Mouse (Mus musculus): ENCODE measurements around the gene Cenpt. TPM values are rescaled to one million over a fixed set of nuclear protein-coding genes. Genes with fewer than 3 reads are reported as not detected.
A peak's percentile ranks its signal among the peaks of the same experiment; 100 is the strongest.

Gene Cenpt
- total RNA-seq (2021): 1 to 10 TPM; 3.2 to 4.2 TPM
- long read RNA-seq, experiment 1, transcript Cenpt-201 (13 exons, 1,814 nt): major isoform, 5 of 12 reads
- long read RNA-seq, experiment 1, partial matches to known transcripts: 0 of 12 reads
- long read RNA-seq, experiment 1, other reads (novel, unspliced or antisense): 7 of 12 reads
- long read RNA-seq, experiment 2, partial matches to known transcripts: 0 of 7 reads
- long read RNA-seq, experiment 2, other reads (novel, unspliced or antisense): 4 of 7 reads

DNA sequence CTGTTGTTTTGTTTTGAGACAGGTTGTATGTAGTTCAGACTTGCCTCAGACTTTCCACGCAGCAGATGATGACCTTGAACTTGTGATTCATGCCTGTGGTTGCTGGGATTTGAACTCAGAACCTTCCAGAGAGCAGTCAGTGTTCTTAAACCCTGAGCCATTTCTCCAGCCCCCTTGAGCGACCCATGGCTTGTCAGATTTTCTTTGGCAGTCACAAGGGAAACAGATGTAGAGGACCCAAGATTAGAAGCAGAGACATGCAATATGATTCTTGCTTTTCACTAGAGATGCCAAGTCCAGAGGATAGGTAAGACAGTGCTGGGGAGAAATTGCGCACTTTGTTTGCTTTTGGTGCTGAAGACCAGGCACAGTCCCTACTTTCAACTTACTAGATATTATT lies at the start of gene Cenpt:
TSS of gene Cenpt (minus strand) at position 101 of the 400 bp plus-strand sequence.
- intact Hi-C loops (cut with DNase I): no loop called here
- DNase-seq: no peak

DNA sequence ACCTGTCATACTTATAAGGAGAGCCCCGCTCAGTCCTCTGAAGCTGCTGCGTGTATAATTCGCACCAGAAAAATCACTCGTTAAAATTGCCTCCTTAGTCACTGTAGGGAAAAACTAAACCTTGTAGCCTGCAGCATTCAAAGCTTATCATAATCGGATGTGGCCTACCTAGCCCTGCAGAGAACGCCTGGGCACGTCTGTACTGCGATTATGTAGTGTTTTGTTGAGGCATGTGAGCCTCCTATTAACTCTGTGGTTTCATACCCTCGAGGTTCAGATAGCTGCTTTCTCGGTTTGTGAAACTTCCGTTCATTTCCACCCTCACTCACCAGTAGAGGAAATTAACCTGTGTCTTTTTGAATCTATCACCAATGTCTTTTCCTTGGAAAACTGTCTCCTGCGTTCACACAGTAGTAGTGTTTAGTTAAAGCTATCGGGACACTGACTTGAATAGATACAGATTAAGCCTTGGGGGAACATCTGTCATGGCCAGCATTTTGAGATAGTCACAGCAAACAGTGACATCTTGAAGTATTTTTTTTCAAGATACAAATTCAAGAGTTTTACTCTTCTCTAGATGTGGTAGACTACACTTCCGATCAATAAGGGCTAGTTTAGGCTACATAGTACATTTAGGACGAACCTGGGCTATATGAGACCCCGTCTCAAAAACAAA lies 48.0 kb upstream of the Cenpt start:
- intact Hi-C loops (cut with DNase I): loop anchor here (2.0 kb wide), 2 partner anchors 46 to 110 kb away; partner anchors contain the start of genes Ddx28 and Thap11

DNA sequence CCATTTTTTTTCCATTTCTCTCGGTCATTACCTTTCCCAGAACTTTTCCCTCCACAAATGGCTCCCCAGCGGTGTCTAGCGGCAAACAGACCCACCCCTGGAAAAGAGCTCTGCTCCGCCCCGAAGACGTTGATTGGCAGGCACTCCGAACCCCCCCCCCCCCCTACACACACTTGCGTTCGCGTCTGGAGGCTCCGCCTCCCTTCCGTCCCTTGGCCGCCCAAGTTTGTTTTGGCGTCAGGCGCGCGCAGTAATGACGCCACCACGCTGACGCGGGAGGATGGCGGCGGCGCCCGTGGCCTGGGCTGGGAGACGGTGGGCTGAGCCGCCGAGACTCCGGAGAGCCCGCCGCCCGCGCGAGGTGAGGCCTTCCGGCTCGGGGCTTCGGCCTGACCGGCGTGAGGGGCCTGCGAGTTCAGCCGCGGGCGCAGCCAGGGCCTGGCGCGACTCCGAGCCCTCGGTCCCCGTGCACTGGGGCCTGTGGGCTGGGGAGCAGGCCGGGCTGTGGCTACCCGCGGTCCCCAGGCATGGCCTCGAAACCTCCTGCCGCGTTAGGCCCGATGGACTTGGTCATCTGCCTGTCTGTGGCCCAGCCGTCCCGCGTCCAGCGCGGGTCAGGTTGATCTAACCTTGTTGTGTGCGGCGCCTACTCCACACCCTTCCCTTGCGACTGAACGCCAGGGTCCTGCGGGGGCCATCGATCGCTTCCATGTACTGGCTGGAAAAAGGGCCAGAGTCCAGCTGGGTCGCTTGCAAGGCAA lies 47.3 kb upstream of the Cenpt start, which contains the start of gene Pskh1:
TSS of gene Pskh1 (plus strand) at position 262 of the 761 bp plus-strand sequence.
- intact Hi-C loops (cut with DNase I): loop anchor here (2.0 kb wide), 2 partner anchors 46 to 110 kb away; partner anchors contain the start of genes Ddx28 and Thap11
- DNase-seq: peak; percentile 95 to 97

More for the DNA sequence above, 48.0 kb upstream of the Cenpt start:
- no peak for DNase-seq

DNA sequence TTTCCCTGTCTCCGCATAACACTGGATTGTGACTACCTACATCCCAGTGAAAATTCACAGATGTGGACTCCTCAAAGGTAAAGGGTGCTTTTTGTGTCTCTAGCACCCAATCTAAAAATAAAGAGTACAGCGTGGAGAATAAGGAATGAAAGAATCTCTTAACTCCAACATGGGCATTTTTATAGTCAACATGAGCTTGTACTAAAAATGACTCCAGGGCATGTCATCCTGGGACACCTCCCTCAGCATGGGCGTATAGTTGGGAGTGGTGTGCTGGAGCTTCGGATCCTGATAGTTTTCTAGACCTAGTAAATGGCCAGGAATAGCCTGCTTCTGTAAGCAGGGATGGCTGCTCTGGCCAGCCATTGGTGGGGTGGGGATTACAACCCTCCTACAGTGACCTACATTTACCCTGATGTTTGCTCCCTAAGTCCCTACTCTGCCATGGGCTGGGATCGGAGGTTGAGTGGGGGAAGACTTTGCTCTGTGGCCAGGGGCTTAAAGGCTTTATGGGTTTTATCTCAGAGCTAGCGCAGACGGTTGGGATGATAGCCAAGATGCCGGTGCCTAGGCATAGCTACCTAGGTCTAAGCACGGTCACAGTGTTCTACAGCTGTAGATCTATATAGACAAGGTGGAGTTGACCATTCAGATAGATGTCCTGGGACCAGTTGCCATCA lies 44.9 kb upstream of the Cenpt start:
- no peak for DNase-seq
- intact Hi-C loops (cut with DNase I): no loop called here

DNA sequence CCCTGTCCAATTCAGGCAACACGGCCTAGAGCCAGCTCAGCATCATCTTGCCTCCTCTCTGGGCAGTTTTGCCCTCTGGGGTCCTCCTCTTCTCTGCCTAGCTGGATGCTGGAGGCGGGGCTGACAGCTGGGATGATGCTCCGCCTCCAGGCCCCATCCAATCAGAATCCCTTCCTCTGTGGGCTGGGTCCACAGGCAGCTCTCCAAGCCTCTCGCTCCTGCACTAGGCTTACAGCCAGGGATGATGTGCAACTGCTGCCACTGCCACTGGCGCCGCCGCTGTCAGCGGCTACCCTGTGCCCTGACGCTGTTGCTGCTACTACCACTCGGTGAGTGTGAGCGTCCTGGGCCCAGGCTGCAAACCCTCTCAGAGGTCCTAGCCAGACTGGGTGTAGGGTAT lies 40.3 kb upstream of the Cenpt start, which contains the start of gene Nrn1l:
TSS of gene Nrn1l (plus strand) at position 229 of the 400 bp plus-strand sequence.
- intact Hi-C loops (cut with DNase I): loop anchor here (5.0 kb wide), 1 partner anchor 36 kb away; the partner anchor contains the start of gene Thap11
- DNase-seq: peak; percentile 69 to 84

DNA sequence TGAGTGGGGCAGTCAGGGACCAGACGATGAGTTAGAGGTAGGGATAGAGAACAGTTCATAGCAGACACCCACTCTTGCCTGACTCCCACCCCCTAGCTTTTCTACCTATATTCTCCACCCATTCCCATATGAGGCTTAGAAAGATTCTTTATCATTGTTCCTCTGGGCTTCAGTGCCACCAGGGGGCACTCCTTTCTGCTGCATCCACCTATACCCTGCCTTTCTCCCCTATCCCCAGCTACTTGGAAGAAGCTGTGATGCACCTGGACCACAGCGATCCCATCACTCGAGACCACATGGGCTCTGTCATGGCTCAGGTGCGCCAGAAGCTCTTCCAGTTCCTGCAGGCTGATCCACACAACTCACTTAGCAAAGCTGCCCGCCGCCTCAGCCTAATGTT lies 39.4 kb upstream of the Cenpt start:
- intact Hi-C loops (cut with DNase I): loop anchor here (5.0 kb wide), 1 partner anchor 35 kb away; the partner anchor contains the start of gene Thap11
- DNase-seq: no peak

DNA sequence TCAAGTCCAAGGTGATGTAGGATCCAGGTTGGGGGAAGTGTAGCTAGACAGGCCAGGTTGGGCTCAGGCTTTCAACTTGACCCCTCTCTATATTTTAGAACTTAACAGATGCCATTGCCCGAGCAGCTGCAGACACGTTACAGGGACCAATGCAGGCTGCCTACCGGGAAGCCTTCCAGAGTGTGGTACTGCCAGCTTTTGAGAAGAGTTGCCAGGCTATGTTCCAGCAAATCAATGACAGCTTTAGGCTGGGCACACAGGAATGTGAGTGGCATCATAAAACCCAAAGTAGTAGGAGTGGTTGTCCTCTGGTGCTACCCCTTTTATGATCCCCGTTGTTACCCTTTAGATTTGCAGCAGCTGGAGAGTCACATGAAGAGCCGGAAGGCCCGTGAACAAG lies 37.8 kb upstream of the Cenpt start:
- intact Hi-C loops (cut with DNase I): loop anchor here (5.0 kb wide), 1 partner anchor 34 kb away; the partner anchor contains the start of gene Thap11
- peak; percentile 26 to 32 for DNase-seq

DNA sequence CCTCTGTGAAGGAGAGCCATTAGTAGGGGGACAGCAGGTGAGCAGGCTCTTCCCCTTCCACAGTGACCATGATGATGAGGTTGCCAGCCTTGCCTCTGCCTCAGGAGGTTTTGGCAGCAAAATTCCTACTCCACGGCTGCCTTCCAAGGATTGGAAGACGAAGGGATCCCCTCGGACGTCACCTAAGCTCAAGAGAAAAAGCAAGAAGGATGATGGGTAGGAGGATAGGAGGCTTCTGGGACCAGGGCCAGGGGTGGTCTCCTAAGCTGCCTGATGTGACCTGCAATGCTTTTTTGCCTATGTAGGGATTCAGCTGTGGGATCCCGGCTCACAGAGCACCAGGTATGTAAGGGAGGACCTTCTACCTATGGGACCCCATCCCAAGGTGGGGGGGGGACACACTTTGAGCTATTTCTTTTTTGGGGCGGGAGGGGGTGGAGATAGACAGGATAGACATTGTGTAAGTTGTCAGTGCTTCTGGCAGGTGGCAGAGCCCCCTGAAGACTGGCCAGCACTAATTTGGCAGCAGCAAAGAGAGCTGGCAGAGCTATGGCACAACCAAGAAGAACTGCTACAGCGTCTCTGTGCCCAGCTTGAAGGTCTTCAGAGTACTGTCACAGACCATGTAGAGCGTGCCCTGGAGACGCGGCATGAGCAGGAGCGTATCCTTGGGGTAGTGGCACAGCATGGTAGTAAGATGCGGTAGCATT lies 36.8 kb upstream of the Cenpt start:
- intact Hi-C loops (cut with DNase I): loop anchor here (5.0 kb wide), 1 partner anchor 33 kb away; the partner anchor contains the start of gene Thap11
- no peak for DNase-seq

DNA sequence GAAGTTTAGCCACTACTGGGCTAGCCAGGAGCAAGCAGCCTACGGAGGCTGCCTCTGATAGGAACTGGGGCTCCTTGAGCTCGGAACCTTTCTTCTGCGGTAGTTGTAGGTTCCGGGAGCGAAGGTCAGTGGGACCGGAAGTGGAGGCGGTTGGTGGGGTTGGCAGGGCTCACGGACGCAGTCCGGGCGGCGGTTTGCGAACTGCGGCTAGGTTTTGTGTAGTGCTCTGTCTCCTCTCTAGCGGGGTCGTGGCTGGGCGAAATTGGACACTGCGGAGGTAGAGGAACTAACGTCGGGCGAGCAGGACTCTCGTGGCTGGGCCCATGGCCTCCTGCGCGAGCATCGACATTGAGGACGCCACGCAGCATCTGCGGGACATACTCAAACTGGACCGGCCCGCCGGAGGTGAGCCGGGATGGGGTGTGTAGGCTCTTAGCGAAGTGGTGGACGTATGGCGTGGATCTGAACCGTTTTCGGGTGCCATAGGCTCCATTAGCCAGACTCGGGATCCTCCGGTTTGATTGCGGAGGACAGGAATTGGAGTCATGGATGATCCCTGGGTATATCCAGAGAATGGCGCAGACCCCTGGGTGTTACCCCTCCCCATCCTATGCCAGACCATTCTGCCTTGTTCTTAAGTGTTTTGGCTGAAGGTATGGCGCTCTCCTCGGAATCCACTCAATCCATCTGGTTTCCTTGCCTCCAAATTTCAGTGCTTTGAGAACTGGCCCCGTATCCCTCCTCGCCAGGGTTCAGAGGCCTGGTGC lies 27.9 kb upstream of the Cenpt start, which contains the start of gene Edc4:
TSS of gene Edc4 (plus strand) at position 128 of the 767 bp plus-strand sequence.
- peak; percentile 85 to 93 for DNase-seq
- intact Hi-C loops (cut with DNase I): no loop called here

DNA sequence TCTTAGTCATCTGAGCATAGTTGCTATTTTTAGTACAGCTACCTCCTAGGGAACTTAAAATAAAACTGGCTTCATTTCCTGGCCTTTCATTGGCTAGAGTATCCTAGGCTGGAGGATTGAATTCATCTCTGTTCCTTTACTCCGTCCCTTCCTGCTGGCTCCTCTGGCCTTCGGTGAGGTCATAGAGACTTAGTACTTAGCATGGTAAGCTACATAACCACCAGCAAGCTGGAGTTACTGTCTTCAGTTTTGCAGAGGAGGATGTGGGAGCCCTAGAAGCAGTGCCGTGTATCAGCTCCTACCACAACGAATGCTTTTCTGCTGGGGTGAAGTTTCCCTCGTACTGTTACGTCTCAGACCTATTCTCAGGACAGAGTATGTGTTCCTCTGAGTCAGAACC lies 21.2 kb upstream of the Cenpt start:
- intact Hi-C loops (cut with DNase I): no loop called here
- peak; percentile 30 to 44 for DNase-seq

DNA sequence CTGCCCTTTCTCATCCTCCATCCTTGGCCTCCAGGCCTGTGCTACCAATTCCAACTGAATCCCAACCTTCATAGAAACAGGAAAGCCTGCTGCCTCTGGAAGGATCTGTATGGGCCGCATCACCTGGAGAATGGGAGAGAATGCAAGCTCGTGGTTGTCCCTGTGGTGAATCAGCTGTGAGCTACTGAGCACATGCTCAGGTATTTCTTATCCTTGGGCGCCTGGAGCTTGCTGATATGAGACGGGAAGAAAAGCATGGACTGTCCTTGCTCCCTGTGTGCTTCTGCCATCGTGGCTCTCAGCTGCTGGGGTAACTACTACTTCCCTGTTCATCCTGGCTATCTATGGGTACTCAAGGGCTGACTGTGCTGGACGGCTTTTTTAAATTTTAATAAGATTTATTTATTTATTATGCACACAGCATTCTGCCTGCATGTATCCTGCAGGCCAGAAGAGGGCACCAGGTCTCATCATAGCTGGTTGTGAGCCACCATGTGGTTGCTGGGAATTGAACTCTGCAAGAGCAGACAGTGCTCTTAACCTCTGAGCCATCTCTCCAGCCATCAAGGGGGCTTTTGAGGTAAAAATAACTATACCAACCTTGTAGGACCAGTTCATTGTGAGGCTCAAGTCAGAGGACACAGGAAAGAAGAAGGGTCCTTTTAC lies 13.4 kb upstream of the Cenpt start:
- intact Hi-C loops (cut with DNase I): no loop called here

DNA sequence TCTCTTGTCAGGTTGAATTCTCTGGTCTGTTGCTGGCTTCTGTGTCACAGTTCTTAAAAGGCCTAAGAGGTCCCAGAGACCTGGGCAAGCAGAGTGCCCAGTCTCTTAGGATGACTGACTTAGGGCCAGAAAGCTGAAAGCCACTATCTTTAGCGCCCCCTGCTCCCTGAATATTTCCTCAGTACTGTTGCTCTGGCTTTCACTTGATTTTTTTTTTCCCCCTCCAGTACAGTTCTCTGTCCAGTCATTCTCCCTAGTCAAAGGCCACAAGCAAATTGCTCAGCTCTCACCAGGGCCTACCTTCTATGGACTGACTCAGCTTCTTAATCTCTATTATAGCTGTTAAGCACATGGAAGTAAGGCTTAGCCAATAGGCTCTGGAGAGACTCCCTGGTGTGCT lies 8.9 kb upstream of the Cenpt start:
- intact Hi-C loops (cut with DNase I): no loop called here
- no peak for DNase-seq

More for the DNA sequence above, 13.4 kb upstream of the Cenpt start:
- no peak for DNase-seq

DNA sequence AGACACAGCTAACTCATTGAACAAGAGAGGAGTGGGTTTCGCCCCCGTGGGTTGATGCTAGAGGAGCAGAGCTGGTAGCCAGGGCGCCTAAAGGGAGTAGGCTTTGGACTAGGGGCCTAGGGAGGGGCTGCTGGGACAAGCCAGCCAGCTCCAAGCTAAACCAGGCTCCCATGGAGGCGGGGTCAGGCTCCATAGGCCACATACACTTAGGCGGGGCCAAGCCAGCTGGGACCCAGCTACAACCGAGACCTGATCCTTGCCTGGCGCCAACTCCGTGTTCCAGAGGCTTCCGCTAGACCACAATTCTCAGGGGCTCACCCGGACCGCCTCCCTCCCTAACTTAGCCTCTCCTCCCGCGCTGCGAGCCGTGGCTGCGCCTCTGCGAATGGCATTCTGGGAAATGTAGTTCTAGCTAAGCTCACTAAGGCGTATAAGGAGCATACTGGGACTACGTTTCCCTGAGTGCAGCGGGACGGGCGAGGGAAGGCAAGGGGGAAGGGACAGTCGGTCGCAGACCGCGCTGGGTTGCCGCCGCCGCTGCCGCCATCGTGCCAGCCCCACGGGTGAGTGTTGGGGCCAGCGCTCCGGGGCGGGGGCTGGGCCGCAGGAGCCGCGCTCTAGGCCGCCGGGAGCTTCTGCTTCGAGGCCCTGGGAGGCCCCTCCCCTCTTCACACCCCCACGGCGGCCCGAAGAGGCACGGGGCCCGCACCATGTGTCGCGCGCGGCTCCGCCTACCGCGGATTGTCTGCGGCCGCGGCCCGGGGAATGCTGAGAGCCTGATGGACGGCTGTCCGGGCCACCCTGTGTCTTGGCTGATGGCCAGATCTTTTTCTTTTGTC lies 7.3 kb upstream of the Cenpt start, which contains the start of gene Nutf2:
TSS of gene Nutf2 (plus strand) at position 438 of the 839 bp plus-strand sequence.
- intact Hi-C loops (cut with DNase I): no loop called here
- peak; percentile 93 to 94 for DNase-seq

DNA sequence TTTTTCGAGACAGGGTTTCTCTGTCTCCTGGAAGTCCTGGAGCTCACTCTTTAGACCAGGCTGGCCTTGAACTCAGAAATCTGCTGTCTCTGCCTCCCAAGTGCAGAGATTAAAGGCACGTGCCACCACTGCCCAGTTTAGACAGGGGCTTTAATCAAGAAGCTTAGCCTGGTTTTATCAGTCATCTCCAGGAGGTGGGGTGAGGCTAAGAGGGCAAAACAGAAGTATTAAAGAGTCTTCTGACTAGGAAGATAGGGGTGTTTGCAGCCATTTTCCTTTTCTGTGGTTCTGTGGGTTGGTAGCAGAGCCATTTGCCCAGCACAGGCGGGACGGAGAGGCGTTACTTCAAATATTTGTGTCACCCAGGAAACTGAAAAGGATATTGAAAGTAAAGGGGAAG lies 6.2 kb upstream of the Cenpt start:
- intact Hi-C loops (cut with DNase I): loop anchor here (5.0 kb wide), 1 partner anchor 33 kb away; the partner anchor contains the start of gene Nrn1l
- no peak for DNase-seq

DNA sequence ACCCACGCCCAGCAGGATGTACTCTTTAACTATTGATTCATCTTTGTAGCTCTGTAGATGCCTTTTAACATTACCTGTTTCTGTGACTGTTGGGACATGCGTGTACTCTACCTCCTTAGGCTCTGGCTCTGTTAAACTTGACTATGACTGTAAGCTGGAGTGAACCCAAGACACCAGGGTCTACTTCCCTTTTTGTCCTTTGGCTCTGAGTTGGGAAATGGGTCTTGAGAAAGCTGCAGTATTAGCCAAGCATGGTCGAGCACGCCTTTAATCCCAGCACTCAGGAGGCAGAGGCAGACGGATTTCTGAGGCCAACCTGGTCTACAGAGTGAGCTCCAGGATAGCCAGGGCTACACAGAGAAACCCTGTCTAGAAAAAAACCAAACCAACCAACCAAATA lies 5.4 kb upstream of the Cenpt start:
- no peak for DNase-seq
- intact Hi-C loops (cut with DNase I): loop anchor here (5.0 kb wide), 1 partner anchor 34 kb away; the partner anchor contains the start of gene Nrn1l

DNA sequence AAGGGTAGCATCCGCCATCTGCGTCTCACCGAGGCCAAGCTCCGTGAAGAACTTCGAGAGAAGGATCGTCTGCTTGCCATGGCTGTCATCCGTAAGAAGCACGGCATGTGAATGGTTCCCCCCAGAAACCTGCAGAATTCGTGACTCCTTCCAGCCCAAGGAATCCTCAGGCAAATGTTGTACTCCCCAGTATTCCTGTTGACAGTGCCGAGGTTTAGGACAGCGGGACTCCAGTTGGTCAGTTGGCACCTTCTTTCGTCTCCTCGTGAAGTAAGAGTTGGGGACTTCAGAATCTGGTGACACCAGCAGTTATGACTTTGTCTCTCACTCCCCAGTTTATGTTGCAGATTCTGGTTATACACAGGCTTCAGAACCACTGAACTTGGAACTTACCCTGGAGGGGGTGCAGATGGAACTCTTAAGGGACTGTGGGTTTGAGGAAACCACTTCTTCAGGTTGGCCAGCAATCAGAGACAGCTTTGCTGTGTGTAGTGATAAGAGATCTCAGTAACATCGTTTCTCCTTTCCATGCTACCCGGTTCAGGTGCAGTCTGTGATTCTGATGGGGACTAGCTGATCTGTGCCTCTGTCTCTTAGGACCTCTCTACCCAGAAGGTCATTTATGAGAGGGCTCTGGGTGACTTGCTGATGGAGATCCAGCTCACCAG lies 3.2 kb upstream of the Cenpt start:
- no peak for DNase-seq
- intact Hi-C loops (cut with DNase I): loop anchor here (5.0 kb wide), 1 partner anchor 36 kb away; the partner anchor contains the start of gene Nrn1l

Measured in heart, postnatal 14 days (tissue).